In the genomic region with DNA sequence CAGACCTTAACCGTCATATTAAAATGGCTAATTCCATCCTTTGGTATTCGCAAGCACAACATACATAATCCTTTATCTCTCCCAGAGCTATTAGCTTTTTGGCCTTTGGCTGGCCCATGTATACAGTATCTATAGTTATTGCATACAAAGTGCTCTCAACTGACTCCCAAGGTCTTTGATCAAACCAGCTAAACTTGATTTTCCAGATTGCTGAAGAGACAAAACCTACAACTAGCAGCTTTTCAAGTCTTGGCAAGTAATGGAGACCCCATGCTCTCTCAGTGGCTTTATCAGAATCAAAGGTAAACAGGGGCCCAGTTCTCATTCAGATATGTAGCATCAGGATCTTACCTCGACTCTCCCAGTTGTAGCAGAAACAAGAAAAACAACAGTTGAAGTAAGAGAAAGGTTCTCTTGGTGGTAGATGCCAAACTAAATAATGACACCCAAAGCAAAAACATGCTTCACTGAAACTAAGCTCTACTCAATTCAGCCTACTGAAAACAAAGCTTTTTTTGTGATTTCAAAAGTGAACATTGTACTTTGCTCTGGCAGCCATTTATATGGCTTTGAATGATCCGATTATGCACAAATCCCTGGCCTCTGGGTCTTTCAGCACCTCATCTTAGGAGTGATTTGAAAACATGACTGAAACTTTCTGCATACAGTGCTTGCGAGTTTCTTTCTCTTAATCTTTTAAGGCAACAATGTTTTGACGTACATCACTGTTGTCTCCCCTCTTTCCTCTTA, we compare ENCODE assay signal across 21 mouse cellular contexts.
DNase-seq lines count a peak whose midpoint lies in the region; ATAC-seq lines count a peak whose summit lies in the region.
"Had no signal": no experiment of that assay in that cellular context is flagged by ENCODE, and none has a peak within 500 bp of the region (broad histone marks: within the 10 kb centered on the region; RNA-seq: fewer than 3 reads in every experiment).

No protein-coding gene starts in this region.

- no peaks in the 10 kb centered on the region for H3K9me3 ChIP-seq in limb, embryonic 11.5 days (ENCODE audit: control insufficient read depth, low read length)
- no peaks in the 10 kb centered on the region for H3K9me3 ChIP-seq in limb, embryonic 10.5 days (replicated peaks)
- no peaks in the 10 kb centered on the region for H3K9me3 ChIP-seq in embryonic facial prominence, embryonic 14.5 days (ENCODE audit: control insufficient read depth, low read length)
- no peaks in the 10 kb centered on the region for H3K9me3 ChIP-seq in intestine, embryonic 15.5 days
- no peaks in the 10 kb centered on the region for H3K9me3 ChIP-seq in stomach, embryonic 14.5 days (ENCODE audit: control insufficient read depth, low read depth, low read length)
- H3K9me3 ChIP-seq: heart, embryonic 10.5 days; hindbrain, embryonic 12.5 days; limb, embryonic 12.5 days; liver, embryonic 15.5 days; megakaryocyte, embryonic 14.5 days; neural tube, embryonic 13.5 days had no signal

- H3K4me3 ChIP-seq in limb, embryonic 11.5 days (ENCODE audit: low read depth, low read length): no peak overlapping the region
- no peak overlapping the region for H3K4me3 ChIP-seq in limb, embryonic 10.5 days
- no peak overlapping the region for H3K4me3 ChIP-seq in embryonic facial prominence, embryonic 14.5 days (ENCODE audit: low read depth, low read length)
- H3K4me3 ChIP-seq in intestine, embryonic 15.5 days (replicated peaks): no peak overlapping the region
- no peak overlapping the region for H3K4me3 ChIP-seq in stomach, embryonic 14.5 days (ENCODE audit: low read depth, low read length)
- H3K4me3 ChIP-seq: heart, embryonic 10.5 days; hindbrain, embryonic 12.5 days; limb, embryonic 12.5 days; liver, embryonic 15.5 days; megakaryocyte, embryonic 14.5 days; neural tube, embryonic 13.5 days had no signal

- no peak overlapping the region for H3K4me2 ChIP-seq in limb, embryonic 11.5 days (ENCODE audit: low read depth, severe bottlenecking)
- no peak overlapping the region for H3K4me2 ChIP-seq in embryonic facial prominence, embryonic 14.5 days (ENCODE audit: low read depth, low read length)
- H3K4me2 ChIP-seq in intestine, embryonic 15.5 days (replicated peaks): no peak overlapping the region
- no peak overlapping the region for H3K4me2 ChIP-seq in stomach, embryonic 14.5 days (replicated peaks; ENCODE audit: low read depth, low read length)
- H3K4me2 ChIP-seq: hindbrain, embryonic 12.5 days; limb, embryonic 12.5 days; liver, embryonic 15.5 days; neural tube, embryonic 13.5 days had no signal

- intact Hi-C loops in gastrocnemius, postnatal 14 days (cut with DNase I; ENCODE audit: low total_unique reads): no loop called here

- H3K27me3 ChIP-seq in limb, embryonic 11.5 days (ENCODE audit: control insufficient read depth, insufficient read depth, low read length): no peaks in the 10 kb centered on the region
- H3K27me3 ChIP-seq in limb, embryonic 10.5 days (ENCODE audit: low read depth, poor library complexity, severe bottlenecking): no peaks in the 10 kb centered on the region
- H3K27me3 ChIP-seq in embryonic facial prominence, embryonic 14.5 days (replicated peaks; ENCODE audit: control insufficient read depth, insufficient read depth, low read length): no peaks in the 10 kb centered on the region
- H3K27me3 ChIP-seq in intestine, embryonic 15.5 days (replicated peaks): no peaks in the 10 kb centered on the region
- H3K27me3 ChIP-seq in stomach, embryonic 14.5 days (ENCODE audit: control insufficient read depth, insufficient read depth, low read length): no peaks in the 10 kb centered on the region
- H3K27me3 ChIP-seq: hindbrain, embryonic 12.5 days; limb, embryonic 12.5 days; liver, embryonic 15.5 days; megakaryocyte, embryonic 14.5 days; neural tube, embryonic 13.5 days had no signal

- no peak overlapping the region for H3K9ac ChIP-seq in limb, embryonic 11.5 days (ENCODE audit: low read length)
- H3K9ac ChIP-seq in embryonic facial prominence, embryonic 14.5 days (ENCODE audit: low read depth, low read length): no peak overlapping the region
- H3K9ac ChIP-seq in intestine, embryonic 15.5 days: no peak overlapping the region
- H3K9ac ChIP-seq in stomach, embryonic 14.5 days (replicated peaks; ENCODE audit: low read depth, low read length): no peak overlapping the region
- H3K9ac ChIP-seq: hindbrain, embryonic 12.5 days; limb, embryonic 12.5 days; liver, embryonic 15.5 days; neural tube, embryonic 13.5 days had no signal

- ATAC-seq in limb, embryonic 11.5 days (ENCODE audit: insufficient number of reproducible peaks, low FRiP score, low TSS enrichment, low read depth): no peak
- peak; percentile 83 for ATAC-seq in embryonic facial prominence, embryonic 14.5 days (ENCODE audit: low read depth)
- ATAC-seq in intestine, embryonic 15.5 days: peak; percentile 93
- peak; percentile 84 for ATAC-seq in stomach, embryonic 14.5 days (ENCODE audit: insufficient number of reproducible peaks, insufficient read depth, low FRiP score, low read depth)
- ATAC-seq: forebrain, embryonic 16.5 days; inflammation-experienced regulatory T-cells, adult 6 months had no signal

- no peaks in the 10 kb centered on the region for H3K4me1 ChIP-seq in limb, embryonic 11.5 days (ENCODE audit: control insufficient read depth, insufficient read depth, low read length)
- H3K4me1 ChIP-seq in limb, embryonic 10.5 days: peaks cover 4% of the 10 kb centered on the region
- peaks cover 15% of the 10 kb centered on the region; the same call in 1 of the 2 replicates for H3K4me1 ChIP-seq in embryonic facial prominence, embryonic 14.5 days (ENCODE audit: control insufficient read depth, insufficient read depth, low read length)
- no peaks in the 10 kb centered on the region for H3K4me1 ChIP-seq in intestine, embryonic 15.5 days (replicated peaks)
- no peaks in the 10 kb centered on the region for H3K4me1 ChIP-seq in stomach, embryonic 14.5 days (ENCODE audit: control insufficient read depth, insufficient read depth, low read length)
- H3K4me1 ChIP-seq: heart, embryonic 10.5 days; hindbrain, embryonic 12.5 days; liver, embryonic 15.5 days; megakaryocyte, embryonic 14.5 days; neural tube, embryonic 13.5 days had no signal

- 0 out of 2 replicates have a peak overlapping the region, but pooled peaks have one; percentile 18 for H3K27ac ChIP-seq in limb, embryonic 11.5 days (replicated peaks; ENCODE audit: low read depth, low read length)
- H3K27ac ChIP-seq in limb, embryonic 10.5 days: no peak overlapping the region
- 0 out of 2 replicates have a peak overlapping the region, but pooled peaks have one; percentile 55 for H3K27ac ChIP-seq in embryonic facial prominence, embryonic 14.5 days (replicated peaks; ENCODE audit: low read depth, low read length)
- peak overlapping the region; percentile 72 for H3K27ac ChIP-seq in intestine, embryonic 15.5 days
- H3K27ac ChIP-seq in stomach, embryonic 14.5 days (ENCODE audit: low read length): peak overlapping the region; percentile 74; the same call in 1 of the 2 replicates
- H3K27ac ChIP-seq: heart, embryonic 10.5 days; hindbrain, embryonic 12.5 days; limb, embryonic 12.5 days; liver, embryonic 15.5 days; neural tube, embryonic 13.5 days had no signal

- H3K36me3 ChIP-seq in limb, embryonic 11.5 days (ENCODE audit: control insufficient read depth, insufficient read depth, low read length): no peaks in the 10 kb centered on the region
- H3K36me3 ChIP-seq in limb, embryonic 10.5 days: no peaks in the 10 kb centered on the region
- no peaks in the 10 kb centered on the region for H3K36me3 ChIP-seq in embryonic facial prominence, embryonic 14.5 days (ENCODE audit: control insufficient read depth, insufficient read depth, low read length)
- no peaks in the 10 kb centered on the region for H3K36me3 ChIP-seq in intestine, embryonic 15.5 days
- no peaks in the 10 kb centered on the region for H3K36me3 ChIP-seq in stomach, embryonic 14.5 days (ENCODE audit: control insufficient read depth, insufficient read depth, low read length)
- H3K36me3 ChIP-seq: heart, embryonic 10.5 days; hindbrain, embryonic 12.5 days; limb, embryonic 12.5 days; liver, embryonic 15.5 days; neural tube, embryonic 13.5 days had no signal

- DNase-seq in limb, embryonic 11.5 days (ENCODE audit: low spot score): no peak
- no peak for DNase-seq in limb, embryonic 10.5 days (ENCODE audit: low spot score)
- DNase-seq in embryonic facial prominence, embryonic 14.5 days (ENCODE audit: low spot score): peak; percentile 88
- no peak for DNase-seq in heart, adult 11 months
- no peak for DNase-seq in gastrocnemius, postnatal 14 days
- DNase-seq: B cell, adult 2 months; cerebellum, adult 18-20 months; cerebellum, postnatal 36 days; kidney, postnatal 25 days; midbrain, embryonic 14.5 days; right cerebral cortex, adult 18-20 months had no signal

- WGBS in limb, embryonic 11.5 days: 81% methylated on average over 6 of the region's 6 CpGs
- WGBS in limb, embryonic 10.5 days: 85% methylated on average over 6 of the region's 6 CpGs
- 57% methylated on average over 6 of the region's 6 CpGs for WGBS in embryonic facial prominence, embryonic 14.5 days
- WGBS in intestine, embryonic 15.5 days: 49% methylated on average over 6 of the region's 6 CpGs
- WGBS in stomach, embryonic 14.5 days: 47% methylated on average over 6 of the region's 6 CpGs
